Comparison of ENCODE assay signal across 18 mouse cellular contexts in the genomic region with DNA sequence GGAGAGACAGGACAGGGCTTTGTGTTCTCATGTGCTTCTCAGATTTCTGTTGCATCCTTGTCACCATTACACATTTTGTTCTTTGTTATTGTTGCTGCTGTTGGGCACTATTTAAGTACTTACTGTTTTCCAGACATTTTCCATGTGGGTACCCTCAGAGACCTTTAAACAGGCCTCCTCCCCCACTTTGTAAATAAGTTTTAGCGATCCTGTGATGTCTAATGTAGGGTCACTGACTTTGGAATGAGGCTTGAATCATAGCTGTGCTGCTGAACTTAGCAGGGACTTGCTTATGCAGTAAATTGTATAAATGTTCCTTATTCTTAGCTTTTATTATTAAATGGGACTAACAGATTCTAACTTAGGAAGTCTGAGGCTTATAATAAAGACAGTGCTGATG.
"Had no signal": no experiment of that assay in that cellular context is flagged by ENCODE, and none has a peak within 500 bp of the region (broad histone marks: within the 10 kb centered on the region; RNA-seq: fewer than 3 reads in every experiment).

No protein-coding gene starts in this region.

- H3K9me3 ChIP-seq: hindbrain, embryonic 15.5 days; limb, embryonic 12.5 days; limb, embryonic 15.5 days; midbrain, embryonic 10.5 days; midbrain, embryonic 13.5 days; neural tube, embryonic 13.5 days had no signal

- H3K36me3 ChIP-seq: limb, embryonic 12.5 days; limb, embryonic 15.5 days; midbrain, embryonic 10.5 days had no signal

- H3K27me3 ChIP-seq: hindbrain, embryonic 15.5 days; limb, embryonic 12.5 days; limb, embryonic 15.5 days; midbrain, embryonic 13.5 days; neural tube, embryonic 13.5 days had no signal

- H3K27ac ChIP-seq: hindbrain, embryonic 15.5 days; limb, embryonic 12.5 days; limb, embryonic 15.5 days; midbrain, embryonic 10.5 days; midbrain, embryonic 13.5 days; neural tube, embryonic 13.5 days had no signal

- DNase-seq: kidney, postnatal 4 days; left cerebral cortex, postnatal 4 days; lung, adult 2 months; lung, postnatal 14 days; lung, postnatal 4 days; retina, postnatal 1 day; right cerebral cortex, postnatal 25 days; thymus, adult 18-20 months; thymus, postnatal 4 days had no signal

- H3K4me2 ChIP-seq: hindbrain, embryonic 15.5 days; limb, embryonic 12.5 days; limb, embryonic 15.5 days; midbrain, embryonic 13.5 days; neural tube, embryonic 13.5 days had no signal

- ATAC-seq: intestine, postnatal 0 days; midbrain, embryonic 13.5 days; midbrain, embryonic 16.5 days had no signal

- H3K4me1 ChIP-seq: limb, embryonic 12.5 days had no signal

- H3K4me3 ChIP-seq: hindbrain, embryonic 15.5 days; limb, embryonic 12.5 days; limb, embryonic 15.5 days; midbrain, embryonic 10.5 days; midbrain, embryonic 13.5 days; myocyte; neural tube, embryonic 13.5 days had no signal

- H3K9ac ChIP-seq: hindbrain, embryonic 15.5 days; limb, embryonic 12.5 days; limb, embryonic 15.5 days; midbrain, embryonic 13.5 days; neural tube, embryonic 13.5 days had no signal
